Mouse (Mus musculus) erythroblast, embryonic 14.5 days (primary cell): ENCODE data around the gene Ccna1.

Source experiments
- GATA1 ChIP-seq: IDR thresholded peaks from 2 replicates; pipeline ENCODE4 v1.6.1; 2012; ENCODE audit warnings: low read length, inconsistent platforms, mixed read lengths
- TAL1 ChIP-seq: IDR thresholded peaks from 3 replicates; pipeline ENCODE4 v1.6.1; 2012; ENCODE audit warnings: low read length, inconsistent platforms, mixed read lengths

DNA sequence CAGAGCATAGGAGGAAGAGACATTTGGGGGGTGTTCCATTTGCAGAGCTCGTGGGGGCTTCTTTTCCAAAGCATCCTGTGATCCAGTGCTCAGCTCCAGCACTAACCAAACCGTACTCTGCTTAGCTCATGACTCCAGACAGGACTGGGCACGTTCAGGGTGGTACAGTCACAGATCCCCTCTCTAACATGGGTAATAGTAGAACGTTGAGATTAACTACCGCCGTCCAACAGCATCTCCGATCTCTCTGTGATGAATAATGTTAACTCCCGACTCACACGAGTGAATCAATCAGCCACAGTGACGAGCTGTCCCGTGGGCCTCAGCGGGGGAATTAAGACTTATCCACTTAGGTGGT lies 11.3 kb upstream of the Ccna1 start:
- TF ChIP-seq TAL1 (no peak), GATA1 (no peak)
